ENCODE assay signal across 10 mouse cellular contexts in genomic region chr5:113813608-113814007, GRCm38 (mm10). TPM values are rescaled to one million over a fixed set of nuclear protein-coding genes. Genes with fewer than 3 reads are reported as not detected.
DNase-seq lines count a peak whose midpoint lies in the region; ATAC-seq and TF ChIP-seq lines count a peak whose summit lies in the region.
"Had no signal": no experiment of that assay in that cellular context is flagged by ENCODE, and none has a peak within 500 bp of the region (broad histone marks: within the 10 kb centered on the region; RNA-seq: fewer than 3 reads in every experiment).

No protein-coding gene starts in this region.

- peak; percentile 51 for TF ChIP-seq CTCF in heart, adult 2 months (IDR thresholded peaks at IDR 0.05)
- peak; percentile 22; the same call in 1 of the 2 replicates for TF ChIP-seq CTCF in midbrain, postnatal 0 days (IDR thresholded peaks at IDR 0.05)
- peak; percentile 53; the same call in 1 of the 2 replicates for TF ChIP-seq CTCF in bone marrow, adult 2 months (IDR thresholded peaks at IDR 0.05; ENCODE audit: control insufficient read depth, insufficient read depth, low read length)

- no peak overlapping the region for H3K27ac ChIP-seq in heart, adult 2 months
- H3K27ac ChIP-seq in midbrain, postnatal 0 days (ENCODE audit: low read depth, low read length) = no peak overlapping the region
- no peak overlapping the region for H3K27ac ChIP-seq in midbrain, embryonic 15.5 days
- H3K27ac ChIP-seq in bone marrow, adult 2 months (ENCODE audit: control insufficient read depth, insufficient read depth, low read depth, low read length, poor library complexity) = no peak overlapping the region
- H3K27ac ChIP-seq in limb, embryonic 10.5 days = no peak overlapping the region
- H3K27ac ChIP-seq in hindbrain, embryonic 10.5 days = no peak overlapping the region
- H3K27ac ChIP-seq: heart, embryonic 13.5 days had no signal

- no peak overlapping the region for H3K9ac ChIP-seq in heart, adult 2 months (ENCODE audit: low read depth, low read length)
- H3K9ac ChIP-seq in midbrain, postnatal 0 days (replicated peaks; ENCODE audit: low read length, poor library complexity, severe bottlenecking) = no peak overlapping the region
- no peak overlapping the region for H3K9ac ChIP-seq in midbrain, embryonic 15.5 days
- H3K9ac ChIP-seq: heart, embryonic 13.5 days had no signal

- no peak for TF ChIP-seq POLR2A in heart, adult 2 months (IDR thresholded peaks at IDR 0.05; ENCODE audit: insufficient read depth, low read depth, low read length)
- no peak for TF ChIP-seq POLR2A in bone marrow, adult 2 months (IDR thresholded peaks at IDR 0.05; ENCODE audit: borderline replicate concordance, control insufficient read depth, low read depth, low read length)

- no peak for TF ChIP-seq EP300 in heart, adult 2 months (IDR thresholded peaks at IDR 0.05; ENCODE audit: insufficient read depth, low read depth, low read length)

- H3K4me3 ChIP-seq in heart, adult 2 months = no peak overlapping the region
- H3K4me3 ChIP-seq in midbrain, postnatal 0 days (ENCODE audit: low read depth, low read length) = no peak overlapping the region
- H3K4me3 ChIP-seq in midbrain, embryonic 15.5 days = no peak overlapping the region
- H3K4me3 ChIP-seq in bone marrow, adult 2 months (replicated peaks; ENCODE audit: control insufficient read depth, low read depth, low read length) = no peak overlapping the region
- H3K4me3 ChIP-seq in limb, embryonic 10.5 days = no peak overlapping the region
- H3K4me3 ChIP-seq in hindbrain, embryonic 10.5 days = no peak overlapping the region
- H3K4me3 ChIP-seq: heart, embryonic 13.5 days; megakaryocyte, embryonic 14.5 days had no signal

- no peaks in the 10 kb centered on the region for H3K36me3 ChIP-seq in heart, adult 2 months (ENCODE audit: control insufficient read depth, insufficient read depth, low read length)
- H3K36me3 ChIP-seq in midbrain, postnatal 0 days (ENCODE audit: insufficient read depth, low read length) = no peaks in the 10 kb centered on the region
- no peaks in the 10 kb centered on the region for H3K36me3 ChIP-seq in midbrain, embryonic 15.5 days (replicated peaks)
- no peaks in the 10 kb centered on the region for H3K36me3 ChIP-seq in splenic B cell, adult 2 months (ENCODE audit: control insufficient read depth, insufficient read depth, low read length, poor library complexity, severe bottlenecking)
- H3K36me3 ChIP-seq in limb, embryonic 10.5 days = no peaks in the 10 kb centered on the region
- no peaks in the 10 kb centered on the region for H3K36me3 ChIP-seq in hindbrain, embryonic 10.5 days
- H3K36me3 ChIP-seq: heart, embryonic 13.5 days had no signal

- DNase-seq in heart, adult 2 months = no peak
- DNase-seq in heart, adult 11 months = no peak
- DNase-seq in midbrain, postnatal 0 days (ENCODE audit: low spot score) = no peak
- DNase-seq in splenic B cell, adult 2 months (ENCODE audit: low read depth, low spot score) = peak; percentile 76
- no peak for DNase-seq in limb, embryonic 10.5 days (ENCODE audit: low spot score)
- DNase-seq in hindbrain, embryonic 10.5 days (ENCODE audit: low spot score) = no peak

- intact Hi-C loops in heart, adult 2 months (cut with DNase I) = loop anchor here (2.0 to 10.0 kb wide), 2 partner anchors 339 to 447 kb away; no protein-coding TSS in a partner anchor

- WGBS in heart, adult 2 months = 14% methylated on average over 9 of the region's 9 CpGs
- WGBS in midbrain, postnatal 0 days = 27% methylated on average over 9 of the region's 9 CpGs
- WGBS in midbrain, embryonic 15.5 days = 19% methylated on average over 9 of the region's 9 CpGs
- WGBS in bone marrow, adult 2 months = 30% methylated on average over 9 of the region's 9 CpGs
- 24% methylated on average over 9 of the region's 9 CpGs for WGBS in limb, embryonic 10.5 days
- 22% methylated on average over 9 of the region's 9 CpGs for WGBS in hindbrain, embryonic 10.5 days

- no peak overlapping the region for H3K4me2 ChIP-seq in midbrain, postnatal 0 days (ENCODE audit: low read depth, low read length, poor library complexity, severe bottlenecking)
- no peak overlapping the region for H3K4me2 ChIP-seq in midbrain, embryonic 15.5 days
- H3K4me2 ChIP-seq: heart, embryonic 13.5 days had no signal

- no peaks in the 10 kb centered on the region for H3K9me3 ChIP-seq in midbrain, postnatal 0 days (ENCODE audit: low read length)
- no peaks in the 10 kb centered on the region; the same call in 1 of the 2 replicates for H3K9me3 ChIP-seq in midbrain, embryonic 15.5 days
- no peaks in the 10 kb centered on the region for H3K9me3 ChIP-seq in limb, embryonic 10.5 days (replicated peaks)
- H3K9me3 ChIP-seq in hindbrain, embryonic 10.5 days = peaks cover 5% of the 10 kb centered on the region; the same call in 1 of the 2 replicates
- H3K9me3 ChIP-seq: megakaryocyte, embryonic 14.5 days had no signal

- no peak for ATAC-seq in midbrain, postnatal 0 days (ENCODE audit: low FRiP score)
- no peak for ATAC-seq in midbrain, embryonic 15.5 days (replicated peaks)

- no peaks in the 10 kb centered on the region for H3K27me3 ChIP-seq in heart, adult 2 months (ENCODE audit: control insufficient read depth, insufficient read depth, low read length)
- H3K27me3 ChIP-seq in midbrain, postnatal 0 days (ENCODE audit: insufficient read depth, low read length) = 0 out of 2 replicates have a peak, but pooled peaks cover 5% of the 10 kb centered on the region
- 0 out of 2 replicates have a peak, but pooled peaks cover 2% of the 10 kb centered on the region for H3K27me3 ChIP-seq in midbrain, embryonic 15.5 days (replicated peaks)
- no peaks in the 10 kb centered on the region for H3K27me3 ChIP-seq in splenic B cell, adult 2 months (ENCODE audit: control insufficient read depth, insufficient read depth, low read length, poor library complexity, severe bottlenecking)
- H3K27me3 ChIP-seq in limb, embryonic 10.5 days (ENCODE audit: low read depth, poor library complexity, severe bottlenecking) = peaks cover 12% of the 10 kb centered on the region; the same call in 1 of the 2 replicates
- peaks cover 14% of the 10 kb centered on the region for H3K27me3 ChIP-seq in hindbrain, embryonic 10.5 days (ENCODE audit: insufficient read depth, poor library complexity, severe bottlenecking)

- H3K4me1 ChIP-seq in heart, adult 2 months (ENCODE audit: control insufficient read depth, insufficient read depth, low read length) = no peaks in the 10 kb centered on the region
- H3K4me1 ChIP-seq in midbrain, postnatal 0 days (ENCODE audit: insufficient read depth, low read length) = peaks cover 6% of the 10 kb centered on the region
- peaks cover 3% of the 10 kb centered on the region; the same call in 1 of the 2 replicates for H3K4me1 ChIP-seq in midbrain, embryonic 15.5 days
- H3K4me1 ChIP-seq in bone marrow, adult 2 months (ENCODE audit: control insufficient read depth, insufficient read depth, low read length) = peaks cover 3% of the 10 kb centered on the region; the same call in 1 of the 2 replicates
- H3K4me1 ChIP-seq in limb, embryonic 10.5 days = peaks cover 27% of the 10 kb centered on the region
- H3K4me1 ChIP-seq in hindbrain, embryonic 10.5 days (replicated peaks) = peaks cover 24% of the 10 kb centered on the region

- H3K79me2 ChIP-seq in heart, adult 2 months (replicated peaks; ENCODE audit: control insufficient read depth, insufficient read depth, low read length) = no peaks in the 10 kb centered on the region

RNA-seq across cellular contexts. Expression of gene Tmem119, which starts 13.3 kb away (rescaled TPM):
- 1 to 10 TPM; 3.6 to 5.8 TPM for total RNA-seq in heart, adult 2 months (2021)
- polyA plus RNA-seq in heart, adult 2 months (2012; rRNA removed) = 7.3 and 12.0 TPM in 2 replicates
- total RNA-seq in midbrain, postnatal 0 days (2014; rRNA removed) = 9.5 and 10.1 TPM in 2 replicates
- polyA plus RNA-seq in midbrain, postnatal 0 days (2015; fragmentation: Nextera tagmentation; extraction: Ambion mirVana) = 5.9 and 6.3 TPM in 2 replicates
- polyA plus RNA-seq in midbrain, embryonic 15.5 days (2015; fragmentation: Nextera tagmentation; extraction: Ambion mirVana) = 5.7 and 6.3 TPM in 2 replicates
- polyA plus RNA-seq in bone marrow, adult 2 months (2011; ENCODE audit: insufficient read depth, insufficient read length, low replicate concordance, missing spikeins) = 1.4 and 1.8 TPM in 2 replicates
- polyA plus RNA-seq in limb, embryonic 10.5 days (2016; fragmentation: Nextera tagmentation; extraction: Ambion mirVana) = 159 and 218 TPM in 2 replicates
- polyA plus RNA-seq in hindbrain, embryonic 10.5 days (2016; fragmentation: Nextera tagmentation; extraction: Ambion mirVana) = 34.4 and 46.0 TPM in 2 replicates

RNA-seq across cellular contexts. Expression of gene Selplg, which starts 18.8 kb away (rescaled TPM):
- total RNA-seq in heart, adult 2 months (2021) = 1 to 10 TPM; 3.4 to 4.5 TPM
- polyA plus RNA-seq in heart, adult 2 months (2012; rRNA removed) = 5.7 and 14.1 TPM in 2 replicates
- 0.52 and 3.1 TPM in 2 replicates for total RNA-seq in midbrain, postnatal 0 days (2014; rRNA removed)
- 1.9 and 2.3 TPM in 2 replicates for polyA plus RNA-seq in midbrain, postnatal 0 days (2015; fragmentation: Nextera tagmentation; extraction: Ambion mirVana)
- 2.4 and 2.8 TPM in 2 replicates for polyA plus RNA-seq in midbrain, embryonic 15.5 days (2015; fragmentation: Nextera tagmentation; extraction: Ambion mirVana)
- polyA plus RNA-seq in bone marrow, adult 2 months (2011; ENCODE audit: insufficient read depth, insufficient read length, low replicate concordance, missing spikeins) = 48.2 and 146 TPM in 2 replicates
- 0.60 and 0.80 TPM in 2 replicates for polyA plus RNA-seq in limb, embryonic 10.5 days (2016; fragmentation: Nextera tagmentation; extraction: Ambion mirVana)
- 1.3 and 1.7 TPM in 2 replicates for polyA plus RNA-seq in hindbrain, embryonic 10.5 days (2016; fragmentation: Nextera tagmentation; extraction: Ambion mirVana)

RNA-seq across cellular contexts. Expression of gene Iscu, which starts 41.1 kb away (rescaled TPM):
- 100 to 1,000 TPM; 176 to 202 TPM for total RNA-seq in heart, adult 2 months (2021)
- 168 and 212 TPM in 2 replicates for polyA plus RNA-seq in heart, adult 2 months (2012; rRNA removed)
- total RNA-seq in midbrain, postnatal 0 days (2014; rRNA removed) = 65.3 and 65.8 TPM in 2 replicates
- polyA plus RNA-seq in midbrain, postnatal 0 days (2015; fragmentation: Nextera tagmentation; extraction: Ambion mirVana) = 96.9 and 102 TPM in 2 replicates
- 75.4 and 78.4 TPM in 2 replicates for polyA plus RNA-seq in midbrain, embryonic 15.5 days (2015; fragmentation: Nextera tagmentation; extraction: Ambion mirVana)
- polyA plus RNA-seq in bone marrow, adult 2 months (2011; ENCODE audit: insufficient read depth, insufficient read length, low replicate concordance, missing spikeins) = 108 and 116 TPM in 2 replicates
- polyA plus RNA-seq in limb, embryonic 10.5 days (2016; fragmentation: Nextera tagmentation; extraction: Ambion mirVana) = 106 and 112 TPM in 2 replicates
- polyA plus RNA-seq in hindbrain, embryonic 10.5 days (2016; fragmentation: Nextera tagmentation; extraction: Ambion mirVana) = 103 and 116 TPM in 2 replicates

RNA-seq across cellular contexts. Expression of gene Sart3, which starts 41.3 kb away (rescaled TPM):
- 10 to 100 TPM; 12.2 to 14.4 TPM for total RNA-seq in heart, adult 2 months (2021)
- 10.2 and 13.6 TPM in 2 replicates for polyA plus RNA-seq in heart, adult 2 months (2012; rRNA removed)
- 44.7 and 51.1 TPM in 2 replicates for total RNA-seq in midbrain, postnatal 0 days (2014; rRNA removed)
- polyA plus RNA-seq in midbrain, postnatal 0 days (2015; fragmentation: Nextera tagmentation; extraction: Ambion mirVana) = 24.8 and 26.5 TPM in 2 replicates
- 53.3 and 57.5 TPM in 2 replicates for polyA plus RNA-seq in midbrain, embryonic 15.5 days (2015; fragmentation: Nextera tagmentation; extraction: Ambion mirVana)
- polyA plus RNA-seq in bone marrow, adult 2 months (2011; ENCODE audit: insufficient read depth, insufficient read length, low replicate concordance, missing spikeins) = 42.7 and 57.4 TPM in 2 replicates
- polyA plus RNA-seq in limb, embryonic 10.5 days (2016; fragmentation: Nextera tagmentation; extraction: Ambion mirVana) = 90.9 and 100 TPM in 2 replicates
- 66.0 and 77.9 TPM in 2 replicates for polyA plus RNA-seq in hindbrain, embryonic 10.5 days (2016; fragmentation: Nextera tagmentation; extraction: Ambion mirVana)
